Mouse (Mus musculus) CH12.LX (cell line): ENCODE results near the gene Amn1.

ENCODE experiments used
- CTCF ChIP-seq, 2 experiments: IDR thresholded peaks in 1 of 2; conservative IDR thresholded peaks in 1 of 2; 2 replicates each; pipeline ENCODE4 v1.5.1; 2011 to 2012; ENCODE audit warnings: low read depth in 2 of 2, low read length in 2 of 2, improper control_type of control experiment in 1 of 2, inconsistent platforms in 1 of 2, mild to moderate bottlenecking in 1 of 2, moderate library complexity in 1 of 2
- ZC3H11A ChIP-seq: IDR thresholded peaks from 2 replicates; pipeline ENCODE4 v1.6.1; 2012; ENCODE audit warnings: low read depth, mild to moderate bottlenecking, inconsistent platforms, low read length, improper control_type of control experiment

DNA sequence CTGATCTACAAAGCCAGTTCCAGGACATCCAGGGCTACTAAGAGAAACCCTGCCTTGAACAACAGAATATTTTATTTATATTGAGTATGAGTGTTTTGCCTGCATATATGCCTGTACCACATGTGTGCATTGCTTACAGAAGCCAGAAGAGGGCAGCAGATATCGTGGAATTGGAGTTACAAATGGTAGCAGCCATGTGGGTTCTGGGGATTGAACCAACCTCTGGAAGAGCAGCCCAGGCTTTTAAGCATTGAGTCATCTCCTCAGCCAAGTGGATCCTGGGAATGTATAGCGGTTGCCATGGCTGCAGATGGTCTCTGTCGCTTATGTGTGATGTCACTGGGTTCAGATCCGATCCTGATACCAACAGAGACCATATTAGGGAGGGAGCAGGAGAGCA, 61.8 kb downstream of the Amn1 start:
- TF ChIP-seq CTCF (conservative IDR thresholded peaks at IDR 0.05 in 1 of 2, IDR thresholded peaks at IDR 0.05 in 1 of 2; ENCODE audit: low read depth in 2 of 2, low read length in 2 of 2) (peak; percentile 54 to 80), ZC3H11A (no peak)
